In the genomic region with DNA sequence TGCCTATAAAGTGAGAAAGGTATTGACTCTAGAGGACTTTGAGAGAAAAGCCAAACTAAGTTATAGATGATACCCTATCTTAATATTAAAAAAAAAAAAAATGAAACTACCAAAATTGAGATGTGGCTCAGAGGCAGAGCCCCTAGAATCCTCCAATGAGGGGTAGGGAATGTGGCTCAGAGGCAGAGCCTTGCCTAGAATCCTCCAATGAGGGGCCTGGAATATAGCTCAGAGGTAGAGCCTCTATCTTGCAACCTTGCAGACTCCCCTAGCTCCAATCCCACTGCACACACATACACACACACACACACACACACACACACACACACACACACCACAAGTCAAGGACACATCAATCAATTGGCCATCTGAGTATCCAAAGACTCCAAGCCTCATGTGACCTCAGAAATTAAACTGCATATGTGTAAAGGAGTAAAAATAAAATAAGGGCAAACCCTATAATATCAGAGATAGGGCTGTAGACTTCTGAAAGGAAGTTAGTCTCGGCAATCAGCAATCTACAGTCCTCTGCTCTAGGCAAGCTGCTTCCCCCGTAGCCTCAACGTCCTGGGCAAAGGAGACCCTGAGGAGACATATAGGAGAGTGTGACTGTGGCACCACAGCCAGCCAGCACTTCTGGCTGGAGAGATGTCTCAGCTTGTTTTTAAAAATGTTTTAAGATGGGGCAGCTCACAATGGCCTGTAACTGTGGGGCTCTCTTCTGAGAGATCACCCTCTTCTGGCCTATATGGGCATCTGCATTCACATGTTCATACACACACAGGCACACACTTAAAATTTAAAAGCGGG, we compare ENCODE assay signal across 15 mouse cellular contexts. TPM values are rescaled to one million over a fixed set of nuclear protein-coding genes. Genes with fewer than 3 reads are reported as not detected.
DNase-seq lines count a peak whose midpoint lies in the region; ATAC-seq and TF ChIP-seq lines count a peak whose summit lies in the region.
"Had no signal": no experiment of that assay in that cellular context is flagged by ENCODE, and none has a peak within 500 bp of the region (broad histone marks: within the 10 kb centered on the region; RNA-seq: fewer than 3 reads in every experiment).

No protein-coding gene starts in this region.

- H3K9me3 ChIP-seq in lung, postnatal 0 days (ENCODE audit: low read length): no peaks in the 10 kb centered on the region
- no peaks in the 10 kb centered on the region for H3K9me3 ChIP-seq in liver, embryonic 14.5 days (ENCODE audit: control insufficient read depth, low read length)
- H3K9me3 ChIP-seq: limb, embryonic 10.5 days; liver, embryonic 15.5 days had no signal

- intact Hi-C loops in gastrocnemius, adult 2 months (cut with DNase I): no loop called here
- intact Hi-C loops in gastrocnemius, postnatal 36 days (cut with DNase I): no loop called here

- no peak for TF ChIP-seq POLR2A in olfactory bulb, adult 2 months (IDR thresholded peaks at IDR 0.05; ENCODE audit: insufficient read depth, low read depth, low read length)

- H3K4me2 ChIP-seq in lung, postnatal 0 days (replicated peaks; ENCODE audit: low read depth, low read length): no peak overlapping the region
- H3K4me2 ChIP-seq in liver, embryonic 14.5 days (ENCODE audit: low read depth): no peak overlapping the region
- H3K4me2 ChIP-seq: liver, embryonic 15.5 days had no signal

- DNase-seq in gastrocnemius, adult 2 months: no peak
- no peak for DNase-seq in gastrocnemius, postnatal 36 days
- no peak for DNase-seq in lung, postnatal 0 days (ENCODE audit: low spot score)
- DNase-seq in lung, adult 18-20 months: no peak
- no peak for DNase-seq in liver, embryonic 14.5 days (ENCODE audit: low read depth in 3 of 3, low spot score in 3 of 3)
- no peak for DNase-seq in urinary bladder, postnatal 36 days (ENCODE audit: low spot score in 2 of 2)
- no peak for DNase-seq in layer of hippocampus, postnatal 36 days
- DNase-seq: adrenal gland, adult 8-10 months; gastrocnemius, postnatal 10 days; right cerebral cortex, postnatal 25 days had no signal

- 77% methylated on average over 4 of the region's 4 CpGs for WGBS in lung, postnatal 0 days
- WGBS in liver, embryonic 14.5 days (ENCODE audit: insufficient replicate concordance): 33% methylated on average over 4 of the region's 4 CpGs
- 77% methylated on average over 4 of the region's 4 CpGs for WGBS in olfactory bulb, adult 2 months

- no peaks in the 10 kb centered on the region for H3K4me1 ChIP-seq in lung, postnatal 0 days (ENCODE audit: insufficient read depth, low read depth, low read length)
- peaks cover 5 to 6% of the 10 kb centered on the region in 2 experiments; a peak in 2 of 4 replicates for H3K4me1 ChIP-seq in liver, embryonic 14.5 days (replicated peaks; ENCODE audit: control insufficient read depth in 2 of 2, insufficient read depth in 2 of 2, low read length in 1 of 2)
- peaks cover 2% of the 10 kb centered on the region; the same call in 1 of the 2 replicates for H3K4me1 ChIP-seq in olfactory bulb, adult 2 months (ENCODE audit: control insufficient read depth, insufficient read depth, low read length)

- no peaks in the 10 kb centered on the region for H3K27me3 ChIP-seq in lung, postnatal 0 days (replicated peaks; ENCODE audit: insufficient read depth, low read length)
- no peaks in the 10 kb centered on the region for H3K27me3 ChIP-seq in liver, embryonic 14.5 days (ENCODE audit: control insufficient read depth, insufficient read depth, low read length)
- H3K27me3 ChIP-seq: CH12.LX; liver, embryonic 15.5 days had no signal

- ATAC-seq in lung, postnatal 0 days: peak; percentile 41
- 0 out of 2 replicates have a peak, but pooled peaks have one; percentile 4 for ATAC-seq in liver, embryonic 14.5 days (ENCODE audit: insufficient read depth)

- no peak overlapping the region for H3K4me3 ChIP-seq in gastrocnemius, adult 2 months
- H3K4me3 ChIP-seq in lung, postnatal 0 days (ENCODE audit: low read depth, low read length): no peak overlapping the region
- H3K4me3 ChIP-seq in liver, embryonic 14.5 days (ENCODE audit: insufficient read depth in 1 of 2, low read depth in 2 of 2, low read length in 2 of 2): no peak overlapping the region
- no peak overlapping the region for H3K4me3 ChIP-seq in olfactory bulb, adult 2 months (ENCODE audit: insufficient read depth, low read depth, low read length)
- H3K4me3 ChIP-seq: left cerebral cortex, adult 2 months; limb, embryonic 10.5 days; liver, embryonic 15.5 days had no signal

- peak overlapping the region; percentile 4; the same call in 1 of the 2 replicates for H3K27ac ChIP-seq in gastrocnemius, adult 2 months
- H3K27ac ChIP-seq in lung, postnatal 0 days (ENCODE audit: low read length): no peak overlapping the region
- H3K27ac ChIP-seq in liver, embryonic 14.5 days: no peak overlapping the region
- no peak overlapping the region for H3K27ac ChIP-seq in olfactory bulb, adult 2 months (ENCODE audit: insufficient read depth, low read depth, low read length)
- H3K27ac ChIP-seq: left cerebral cortex, adult 2 months; limb, embryonic 10.5 days; liver, embryonic 15.5 days had no signal

- TF ChIP-seq CTCF in gastrocnemius, adult 2 months (IDR thresholded peaks at IDR 0.05): no peak
- TF ChIP-seq CTCF in lung, postnatal 0 days (IDR thresholded peaks at IDR 0.05): no peak
- TF ChIP-seq CTCF in liver, embryonic 14.5 days (IDR thresholded peaks at IDR 0.05; ENCODE audit: low read depth): no peak
- TF ChIP-seq CTCF in olfactory bulb, adult 2 months (IDR thresholded peaks at IDR 0.05; ENCODE audit: insufficient read depth, low read depth, low read length): 0 out of 2 replicates have a peak, but pooled peaks have one; percentile 31

- H3K9ac ChIP-seq in lung, postnatal 0 days (replicated peaks; ENCODE audit: low read depth): no peak overlapping the region
- no peak overlapping the region for H3K9ac ChIP-seq in liver, embryonic 14.5 days (replicated peaks)
- H3K9ac ChIP-seq: liver, embryonic 15.5 days had no signal

- TF ChIP-seq EP300 in lung, postnatal 0 days (IDR thresholded peaks at IDR 0.05): no peak
- TF ChIP-seq EP300 in liver, embryonic 14.5 days (IDR thresholded peaks at IDR 0.05; ENCODE audit: low read depth): no peak

- no peaks in the 10 kb centered on the region; the same call in 1 of the 2 replicates for H3K36me3 ChIP-seq in lung, postnatal 0 days (ENCODE audit: insufficient read depth, low read length)
- no peaks in the 10 kb centered on the region for H3K36me3 ChIP-seq in liver, embryonic 14.5 days (replicated peaks; ENCODE audit: control insufficient read depth, insufficient read depth, low read depth)
- H3K36me3 ChIP-seq: liver, embryonic 15.5 days had no signal

RNA-seq across cellular contexts. Expression of gene Prrg2, which starts 4.9 kb away (rescaled TPM):
- total RNA-seq in gastrocnemius, adult 2 months (2021): 10 to 100 TPM in 1 of 2 experiments, 1 to 10 TPM in 1; 8.1 to 11.0 TPM
- 1 to 10 TPM; 8.0 to 8.8 TPM for total RNA-seq in gastrocnemius, postnatal 36 days (2021)
- polyA plus RNA-seq in lung, postnatal 0 days (2015; fragmentation: Nextera tagmentation; extraction: Ambion mirVana): 36.8 and 40.8 TPM in 2 replicates
- 8.5 and 10.1 TPM in 2 replicates for polyA plus RNA-seq in liver, embryonic 14.5 days (2012; rRNA removed)
- polyA plus RNA-seq in liver, embryonic 14.5 days (2014; fragmentation: Nextera tagmentation; extraction: Ambion mirVana): 6.2 and 7.3 TPM in 2 replicates
- not detected in 2 replicates for polyA plus RNA-seq in olfactory bulb, adult 2 months (2012; ENCODE audit: insufficient read depth, insufficient read length, low replicate concordance, missing spikeins)
- total RNA-seq in layer of hippocampus, postnatal 36 days (2021): 1 to 10 TPM; 5.5 to 6.1 TPM

RNA-seq across cellular contexts. Expression of gene Nosip, which starts 5.2 kb away (rescaled TPM):
- total RNA-seq in gastrocnemius, adult 2 months (2021): 10 to 100 TPM; 30.2 to 32.9 TPM
- 10 to 100 TPM; 29.0 to 30.8 TPM for total RNA-seq in gastrocnemius, postnatal 36 days (2021)
- polyA plus RNA-seq in lung, postnatal 0 days (2015; fragmentation: Nextera tagmentation; extraction: Ambion mirVana): 54.6 and 62.8 TPM in 2 replicates
- polyA plus RNA-seq in liver, embryonic 14.5 days (2012; rRNA removed): 24.5 and 26.4 TPM in 2 replicates
- polyA plus RNA-seq in liver, embryonic 14.5 days (2014; fragmentation: Nextera tagmentation; extraction: Ambion mirVana): 23.1 and 27.4 TPM in 2 replicates
- not detected in 2 replicates for polyA plus RNA-seq in olfactory bulb, adult 2 months (2012; ENCODE audit: insufficient read depth, insufficient read length, low replicate concordance, missing spikeins)
- 10 to 100 TPM; 51.0 to 51.3 TPM for total RNA-seq in layer of hippocampus, postnatal 36 days (2021)

RNA-seq across cellular contexts. Expression of gene Prr12, which starts 14.7 kb away (rescaled TPM):
- total RNA-seq in gastrocnemius, adult 2 months (2021): 10 to 100 TPM; 12.8 to 16.1 TPM
- 10 to 100 TPM; 11.3 to 14.1 TPM for total RNA-seq in gastrocnemius, postnatal 36 days (2021)
- polyA plus RNA-seq in lung, postnatal 0 days (2015; fragmentation: Nextera tagmentation; extraction: Ambion mirVana): 6.4 and 6.7 TPM in 2 replicates
- polyA plus RNA-seq in liver, embryonic 14.5 days (2012; rRNA removed): 1.8 and 2.6 TPM in 2 replicates
- polyA plus RNA-seq in liver, embryonic 14.5 days (2014; fragmentation: Nextera tagmentation; extraction: Ambion mirVana): 1.9 and 2.2 TPM in 2 replicates
- not detected in 2 replicates for polyA plus RNA-seq in olfactory bulb, adult 2 months (2012; ENCODE audit: insufficient read depth, insufficient read length, low replicate concordance, missing spikeins)
- 10 to 100 TPM; 74.3 to 75.3 TPM for total RNA-seq in layer of hippocampus, postnatal 36 days (2021)

RNA-seq across cellular contexts. Expression of gene Rcn3, which starts 24.6 kb away (rescaled TPM):
- total RNA-seq in gastrocnemius, adult 2 months (2021): 10 to 100 TPM in 1 of 2 experiments, 1 to 10 TPM in 1; 7.2 to 20.2 TPM
- 10 to 100 TPM; 17.3 to 20.9 TPM for total RNA-seq in gastrocnemius, postnatal 36 days (2021)
- 158 and 162 TPM in 2 replicates for polyA plus RNA-seq in lung, postnatal 0 days (2015; fragmentation: Nextera tagmentation; extraction: Ambion mirVana)
- 20.1 and 20.6 TPM in 2 replicates for polyA plus RNA-seq in liver, embryonic 14.5 days (2012; rRNA removed)
- polyA plus RNA-seq in liver, embryonic 14.5 days (2014; fragmentation: Nextera tagmentation; extraction: Ambion mirVana): 19.2 and 21.5 TPM in 2 replicates
- polyA plus RNA-seq in olfactory bulb, adult 2 months (2012; ENCODE audit: insufficient read depth, insufficient read length, low replicate concordance, missing spikeins): not detected in 2 replicates
- 1 to 10 TPM; 6.2 to 6.9 TPM for total RNA-seq in layer of hippocampus, postnatal 36 days (2021)

RNA-seq across cellular contexts. Expression of gene Fcgrt, which starts 36.3 kb away (rescaled TPM):
- 10 to 100 TPM; 33.6 to 38.5 TPM for total RNA-seq in gastrocnemius, adult 2 months (2021)
- 10 to 100 TPM; 39.2 to 40.0 TPM for total RNA-seq in gastrocnemius, postnatal 36 days (2021)
- 138 and 143 TPM in 2 replicates for polyA plus RNA-seq in lung, postnatal 0 days (2015; fragmentation: Nextera tagmentation; extraction: Ambion mirVana)
- 14.9 and 16.3 TPM in 2 replicates for polyA plus RNA-seq in liver, embryonic 14.5 days (2012; rRNA removed)
- 35.5 and 35.6 TPM in 2 replicates for polyA plus RNA-seq in liver, embryonic 14.5 days (2014; fragmentation: Nextera tagmentation; extraction: Ambion mirVana)
- polyA plus RNA-seq in olfactory bulb, adult 2 months (2012; ENCODE audit: insufficient read depth, insufficient read length, low replicate concordance, missing spikeins): not detected in 2 replicates
- total RNA-seq in layer of hippocampus, postnatal 36 days (2021): 10 to 100 TPM; 16.7 to 18.5 TPM

Comparison
In these comparisons a context has a peak if more than half of its experiments do, and no peak if none do; other contexts are left out.
1. RNA of gene Prr12, which starts 14.7 kb away (total RNA-seq): 74.3 to 75.3 TPM in layer of hippocampus, postnatal 36 days; 12.8 to 16.1 TPM in gastrocnemius, adult 2 months and 11.3 to 14.1 TPM in gastrocnemius, postnatal 36 days; every median in the first group is over 4 times any median in the second.